ENCODE assay signal across 34 mouse cellular contexts in genomic region chr19:53407350-53407749, GRCm38 (mm10). TPM values are rescaled to one million over a fixed set of nuclear protein-coding genes. Genes with fewer than 3 reads are reported as not detected.
DNase-seq lines count a peak whose midpoint lies in the region; ATAC-seq and TF ChIP-seq lines count a peak whose summit lies in the region.
"Had no signal": no experiment of that assay in that cellular context is flagged by ENCODE, and none has a peak within 500 bp of the region (broad histone marks: within the 10 kb centered on the region; RNA-seq: fewer than 3 reads in every experiment).

No protein-coding gene starts in this region.

- H3K79me2 ChIP-seq in CH12.LX (replicated peaks; ENCODE audit: control insufficient read depth, extremely low read depth, insufficient read depth, poor library complexity, severe bottlenecking) = no peaks in the 10 kb centered on the region

- peak; percentile 74 for ATAC-seq in activated CD4-positive, CD25-positive, alpha-beta regulatory T cell, adult 4 months
- ATAC-seq in monocyte, adult 5-6 weeks (replicated peaks; ENCODE audit: insufficient number of reproducible peaks, low FRiP score, low TSS enrichment, poor library complexity, severe bottlenecking) = peak; percentile 48
- ATAC-seq: forebrain, embryonic 14.5 days; forebrain, postnatal 0 days; intestine, embryonic 15.5 days had no signal

- in situ Hi-C loops in CH12.LX (cut with MboI; ENCODE audit: low pct_ligation_motif_present, low pct_unique_long_range_greater_than_20kb, low sequenced_read_pairs) = no loop called here

- H3K36me3 ChIP-seq in CH12.LX (replicated peaks in 1 of 2; ENCODE audit: control insufficient read depth in 1 of 2, insufficient read depth in 1 of 2, low read length in 1 of 2) = no peaks in the 10 kb centered on the region
- H3K36me3 ChIP-seq: embryonic facial prominence, embryonic 12.5 days; embryonic facial prominence, embryonic 15.5 days; hindbrain, embryonic 12.5 days; hindbrain, embryonic 15.5 days; intestine, embryonic 15.5 days had no signal

- dilution Hi-C loops in CH12.LX (cut with MboI; ENCODE audit: extremely low pct_ligation_motif_present, extremely low pct_unique_long_range_greater_than_20kb, low sequenced_read_pairs) = no loop called here

- TF ChIP-seq EP300 in CH12.LX (IDR thresholded peaks at IDR 0.05; ENCODE audit: low read length) = no peak

- peaks cover 42 to 83% of the 10 kb centered on the region in 2 experiments for H3K4me1 ChIP-seq in CH12.LX (ENCODE audit: control insufficient read depth in 1 of 2, insufficient read depth in 2 of 2)
- H3K4me1 ChIP-seq: hindbrain, embryonic 15.5 days had no signal

- no peak overlapping the region for H3K9ac ChIP-seq in CH12.LX (ENCODE audit: insufficient read depth, low read depth)
- H3K9ac ChIP-seq: embryonic facial prominence, embryonic 12.5 days; embryonic facial prominence, embryonic 15.5 days; forebrain, postnatal 0 days; hindbrain, embryonic 12.5 days; hindbrain, embryonic 15.5 days; intestine, embryonic 15.5 days had no signal

- DNase-seq in CD4-positive helper T cell, adult 2 months (ENCODE audit: low read depth, low spot score) = peak; percentile 51
- no peak for DNase-seq in CH12.LX (ENCODE audit: extremely low read depth)
- no peak for DNase-seq in heart, adult 18-20 months
- no peak for DNase-seq in liver
- no peak for DNase-seq in lung, postnatal 10 days
- DNase-seq: adrenal gland, adult 2 months; adrenal gland, postnatal 14 days; cerebellum, adult 11 months; cerebellum, adult 2 months; cerebellum, adult 9-11 months; cerebellum, postnatal 25 days; forebrain, postnatal 0 days; gastrocnemius, postnatal 25 days; heart, adult 2 months had no signal

- no peaks in the 10 kb centered on the region for H3K9me3 ChIP-seq in CH12.LX (replicated peaks; ENCODE audit: low read length)
- H3K9me3 ChIP-seq: embryonic facial prominence, embryonic 12.5 days; embryonic facial prominence, embryonic 15.5 days; hindbrain, embryonic 12.5 days; hindbrain, embryonic 15.5 days; intestine, embryonic 15.5 days had no signal

- no peaks in the 10 kb centered on the region for H3K27me3 ChIP-seq in CH12.LX (replicated peaks)
- H3K27me3 ChIP-seq: embryonic facial prominence, embryonic 12.5 days; embryonic facial prominence, embryonic 15.5 days; hindbrain, embryonic 12.5 days; hindbrain, embryonic 15.5 days; intestine, embryonic 15.5 days had no signal

- TF ChIP-seq CTCF in CH12.LX (conservative IDR thresholded peaks at IDR 0.05 in 1 of 2, IDR thresholded peaks at IDR 0.05 in 1 of 2; ENCODE audit: low read depth in 2 of 2, low read length in 2 of 2) = no peak

- no peak for TF ChIP-seq POLR2A in CH12.LX (IDR thresholded peaks at IDR 0.05; ENCODE audit: low read depth, low read length)

- H3K4me2 ChIP-seq in CH12.LX (ENCODE audit: insufficient read depth, low read depth, poor library complexity, severe bottlenecking) = no peak overlapping the region
- H3K4me2 ChIP-seq: embryonic facial prominence, embryonic 12.5 days; embryonic facial prominence, embryonic 15.5 days; heart, embryonic 11.5 days; hindbrain, embryonic 12.5 days; hindbrain, embryonic 15.5 days; intestine, embryonic 15.5 days had no signal

- peak overlapping the region; percentile 52 for H3K27ac ChIP-seq in CH12.LX (ENCODE audit: insufficient read depth, low read depth)
- H3K27ac ChIP-seq: embryonic facial prominence, embryonic 12.5 days; embryonic facial prominence, embryonic 15.5 days; heart, adult 2 months; hindbrain, embryonic 12.5 days; hindbrain, embryonic 15.5 days; intestine, embryonic 15.5 days had no signal

- no peak overlapping the region for H3K4me3 ChIP-seq in CH12.LX (replicated peaks in 1 of 3; ENCODE audit: low read depth in 2 of 3, low read length in 2 of 3, poor library complexity in 1 of 3)
- H3K4me3 ChIP-seq: embryonic facial prominence, embryonic 12.5 days; embryonic facial prominence, embryonic 15.5 days; heart, adult 2 months; hindbrain, embryonic 12.5 days; hindbrain, embryonic 15.5 days; intestine, embryonic 15.5 days had no signal

- no peak for TF ChIP-seq RAD21 in CH12.LX (IDR thresholded peaks at IDR 0.05; ENCODE audit: low read depth, low read length)

TF ChIP-seq in CH12.LX, 34 proteins besides CTCF, POLR2A, EP300 and RAD21:
- TF ChIP-seq MYC (IDR thresholded peaks at IDR 0.05; ENCODE audit: low read depth, low read length) (no peak), ZMIZ1 (IDR thresholded peaks at IDR 0.05; ENCODE audit: low read depth, low read length) (no peak), CHD2 (IDR thresholded peaks at IDR 0.05; ENCODE audit: low read length) (no peak), MAX (IDR thresholded peaks at IDR 0.05; ENCODE audit: low read length) (no peak), IRF4 (IDR thresholded peaks at IDR 0.05; ENCODE audit: low read depth, low read length) (no peak), MEF2A (IDR thresholded peaks at IDR 0.05; ENCODE audit: borderline replicate concordance, low read depth, low read length) (no peak), TCF12 (IDR thresholded peaks at IDR 0.05; ENCODE audit: low read depth, low read length) (no peak), JUN (IDR thresholded peaks at IDR 0.05; ENCODE audit: insufficient read depth, low read depth, low read length) (no peak), GABPA (IDR thresholded peaks at IDR 0.05; ENCODE audit: insufficient replicate concordance, low read depth, low read length) (no peak), USF1 (IDR thresholded peaks at IDR 0.05; ENCODE audit: low read depth, low read length) (no peak), TBP (conservative IDR thresholded peaks at IDR 0.05; ENCODE audit: low read depth, low read length) (no peak), ZKSCAN1 (IDR thresholded peaks at IDR 0.05; ENCODE audit: borderline replicate concordance, low read depth, low read length) (no peak), CHD1 (IDR thresholded peaks at IDR 0.05; ENCODE audit: low read depth, low read length) (no peak), JUND (conservative IDR thresholded peaks at IDR 0.05; ENCODE audit: low read depth, low read length) (no peak), NELFE (IDR thresholded peaks at IDR 0.05; ENCODE audit: low read depth, low read length) (no peak)

RNA-seq across cellular contexts. Expression of gene Smndc1, which starts 17.0 kb away (rescaled TPM):
- 20.5 and 20.9 TPM in 2 replicates for total RNA-seq in CH12.LX (2012; rRNA removed)
- 41.1 and 41.3 TPM in 2 replicates for total RNA-seq in CH12.LX (2014; rRNA removed)
- polyA plus RNA-seq in CH12.LX (2012; ENCODE audit: insufficient read length, low read depth) = 96.6 and 104 TPM in 2 replicates
- polyA plus RNA-seq in activated CD4-positive, CD25-positive, alpha-beta regulatory T cell, adult 4 months (2017; shearing (Covaris generic)) = 10 to 100 TPM; 35.9 TPM
- 62.7 to 74.2 TPM (median 74.1 TPM) in 3 replicates for total RNA-seq in monocyte, adult 5-6 weeks (2017)
- 10 to 100 TPM; 33.5 to 34.6 TPM for total RNA-seq in heart, adult 18-20 months (2021)

RNA-seq across cellular contexts. Expression of gene Gm10197, which starts 35.8 kb away (rescaled TPM):
- total RNA-seq in CH12.LX (2012; rRNA removed) (3.9 TPM in 1 of 2 replicates, not detected in the other), CH12.LX (2014; rRNA removed) (not detected in 2 replicates)
- polyA plus RNA-seq in CH12.LX (2012; ENCODE audit: insufficient read length, low read depth) = 11.5 TPM in 1 of 2 replicates, not detected in the other
- polyA plus RNA-seq in activated CD4-positive, CD25-positive, alpha-beta regulatory T cell, adult 4 months (2017; shearing (Covaris generic)) = not detected
- not detected in 3 replicates for total RNA-seq in monocyte, adult 5-6 weeks (2017)
- total RNA-seq in heart, adult 18-20 months (2021) = not detected
- total RNA-seq: adrenal gland, adult 2 months; adrenal gland, postnatal 14 days; adrenal gland, postnatal 4 days; common myeloid progenitor, adult 5-6 weeks; forebrain, postnatal 0 days; gastrocnemius, adult 8-10 months; gastrocnemius, postnatal 25 days; heart, adult 2 months; heart, postnatal 25 days; hematopoietic stem cell, adult 5-6 weeks had no signal
- polyA plus RNA-seq: adrenal gland, adult 2 months; C2C12; cerebellum, adult 2 months; embryonic facial prominence, embryonic 12.5 days; embryonic facial prominence, embryonic 15.5 days; forebrain, embryonic 11.5 days; forebrain, postnatal 0 days; frontal cortex, adult 2 months; gonadal fat pad, adult 2 months; heart, adult 2 months; heart, embryonic 14.5 days; heart, postnatal 0 days; hindbrain, embryonic 12.5 days; hindbrain, embryonic 15.5 days had no signal
